Mouse (Mus musculus): Measurements from ENCODE around the gene Brdt.
A peak's percentile ranks its signal among the peaks of the same experiment; 100 is the strongest.

Brdt gene

GRCm38 (mm10) chr5:107330916-107331421 lies at the start of gene Brdt:
Brdt (plus strand) TSS chr5:107331159.
- no peak for DNase-seq (ENCODE audit: low spot score)

GRCm38 (mm10) chr5:107282561-107283307 lies 48.2 kb upstream of the Brdt start:
- DNase-seq (ENCODE audit: low spot score) = no peak

- DNase-seq (ENCODE audit: low spot score) = no peak
Observed at GRCm38 (mm10) chr5:107283935-107284524, 46.9 kb upstream of the Brdt start.

GRCm38 (mm10) chr5:107285563-107285962 lies 45.4 kb upstream of the Brdt start:
- no peak for DNase-seq (ENCODE audit: low spot score)

- DNase-seq (ENCODE audit: low spot score) = no peak
Observed at GRCm38 (mm10) chr5:107287254-107287907, 43.6 kb upstream of the Brdt start.

GRCm38 (mm10) chr5:107287908-107288267 lies 43.1 kb upstream of the Brdt start:
- DNase-seq (ENCODE audit: low spot score) = no peak

GRCm38 (mm10) chr5:107288427-107289233 lies 42.3 kb upstream of the Brdt start:
- DNase-seq (ENCODE audit: low spot score) = no peak

GRCm38 (mm10) chr5:107289234-107289764 lies 41.7 kb upstream of the Brdt start, which contains the start of gene Tgfbr3:
Tgfbr3 (minus strand) TSS chr5:107289629.
- peak; percentile 77 for DNase-seq (ENCODE audit: low spot score)

GRCm38 (mm10) chr5:107289986-107290385 lies 41.0 kb upstream of the Brdt start:
- no peak for DNase-seq (ENCODE audit: low spot score)

- no peak for DNase-seq (ENCODE audit: low spot score)
Observed at GRCm38 (mm10) chr5:107294041-107294440, 36.9 kb upstream of the Brdt start.

GRCm38 (mm10) chr5:107295061-107295816 lies 35.7 kb upstream of the Brdt start:
- no peak for DNase-seq (ENCODE audit: low spot score)

- no peak for DNase-seq (ENCODE audit: low spot score)
Observed at GRCm38 (mm10) chr5:107295817-107296511, 35.0 kb upstream of the Brdt start.

- DNase-seq (ENCODE audit: low spot score) = no peak
Observed at GRCm38 (mm10) chr5:107296512-107297322, 34.2 kb upstream of the Brdt start.

- no peak for DNase-seq (ENCODE audit: low spot score)
Observed at GRCm38 (mm10) chr5:107298854-107299253, 32.1 kb upstream of the Brdt start.

GRCm38 (mm10) chr5:107303350-107303861 lies 27.6 kb upstream of the Brdt start:
- no peak for DNase-seq (ENCODE audit: low spot score)

- DNase-seq (ENCODE audit: low spot score) = no peak
Observed at GRCm38 (mm10) chr5:107304117-107304825, 26.7 kb upstream of the Brdt start.

- no peak for DNase-seq (ENCODE audit: low spot score)
Observed at GRCm38 (mm10) chr5:107307432-107307831, 23.5 kb upstream of the Brdt start.

GRCm38 (mm10) chr5:107317141-107317540 lies 13.8 kb upstream of the Brdt start:
- DNase-seq (ENCODE audit: low spot score) = no peak

GRCm38 (mm10) chr5:107320703-107321102 lies 10.3 kb upstream of the Brdt start:
- DNase-seq (ENCODE audit: low spot score) = no peak
